Mouse (Mus musculus) hindlimb bud, embryonic 11.5 days (tissue): ENCODE measurements around the gene Abhd17c.
"Not testable (repeated sequence)": the region's sequence is repeated elsewhere in the genome, so short reads cannot be mapped to it uniquely, and the experiment has no call there.

Experiments
- DNase-seq: peaks from one replicate; pipeline ENCODE4 v3.0.0-alpha.2; 2012; ENCODE audit warnings: low read depth, low spot score; ENCODE audit errors: extremely low spot score

Gene Abhd17c

DNA sequence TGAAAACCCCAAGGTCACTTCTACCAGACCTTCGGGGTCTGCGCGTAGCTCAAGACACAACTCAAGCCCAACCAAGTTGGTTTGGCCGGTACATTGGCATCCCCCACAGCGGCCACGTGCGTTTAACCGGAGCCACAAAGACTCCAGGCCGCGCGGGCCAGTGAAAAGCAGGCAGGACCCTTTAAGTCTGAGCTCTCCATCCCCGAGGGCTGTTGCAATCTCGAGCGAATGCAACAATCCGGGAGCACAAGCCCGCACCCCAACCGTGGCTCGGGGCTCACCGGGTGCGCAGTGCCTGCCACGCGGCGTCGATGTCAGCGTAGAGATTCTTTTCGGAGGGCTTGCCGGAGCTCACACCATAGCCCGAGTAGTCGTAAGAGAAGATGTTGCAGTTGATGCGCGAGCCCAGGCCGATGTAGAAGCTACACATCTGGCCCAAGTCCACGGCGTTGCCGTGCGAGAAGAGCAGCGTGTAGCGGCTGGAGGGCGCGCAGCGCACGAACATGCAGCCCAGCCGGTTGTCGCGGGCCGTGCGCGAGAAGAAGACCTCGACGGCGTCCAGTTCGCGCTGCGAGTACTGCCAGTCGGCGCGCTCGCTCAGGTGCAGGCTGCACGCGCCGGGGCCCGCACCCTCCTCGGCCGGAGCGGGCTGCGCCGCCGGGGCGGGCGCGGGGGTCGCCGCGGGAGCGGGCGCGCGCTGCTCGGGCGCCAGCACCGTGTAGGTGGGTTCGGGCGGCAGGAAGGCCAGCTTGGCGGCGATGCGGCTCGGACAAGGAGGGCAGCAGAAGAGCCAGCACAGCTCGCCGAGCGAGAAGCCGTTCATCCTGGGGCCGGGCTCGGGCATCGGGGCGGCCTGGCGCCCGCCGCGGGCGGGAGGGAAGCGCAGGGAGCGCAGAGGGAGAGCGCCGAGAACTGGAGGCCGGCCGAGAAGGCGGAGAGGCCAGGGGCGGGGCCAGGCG lies at the start of gene Abhd17c:
Gene Abhd17c, minus strand, starts transcription at position 893 of the 959 bp plus-strand sequence.
- no peak for DNase-seq

DNA sequence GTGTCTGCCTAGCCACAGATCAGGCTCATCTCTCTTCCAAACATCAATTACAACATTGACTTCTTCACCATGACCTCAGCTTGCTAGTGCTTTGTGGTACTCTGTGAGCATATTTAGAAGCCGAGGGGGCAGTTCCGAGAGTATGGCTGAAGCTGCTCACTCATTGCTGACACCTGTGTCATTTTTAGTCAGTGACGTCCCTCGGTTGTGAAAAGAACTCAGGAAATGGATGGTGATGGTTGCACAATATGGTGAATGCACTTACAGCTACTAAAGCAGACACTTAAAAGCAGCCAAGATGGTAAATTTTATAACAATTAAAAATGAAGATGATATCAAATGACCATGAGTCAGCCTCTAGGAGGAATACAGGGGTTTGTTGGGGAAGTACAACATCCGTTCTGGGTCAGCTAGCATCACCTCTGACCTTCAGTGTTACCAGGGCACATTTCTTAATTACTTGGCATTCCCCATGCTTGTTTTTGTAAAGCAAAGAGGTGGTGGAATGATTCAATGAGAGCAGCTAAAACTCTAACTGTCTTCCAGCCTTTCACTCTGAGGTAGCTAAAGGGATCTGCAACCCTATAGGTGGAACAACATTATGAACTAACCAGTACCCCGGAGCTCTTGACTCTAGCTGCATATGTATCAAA lies 45.6 kb upstream of the Abhd17c start:
- no peak for DNase-seq

DNA sequence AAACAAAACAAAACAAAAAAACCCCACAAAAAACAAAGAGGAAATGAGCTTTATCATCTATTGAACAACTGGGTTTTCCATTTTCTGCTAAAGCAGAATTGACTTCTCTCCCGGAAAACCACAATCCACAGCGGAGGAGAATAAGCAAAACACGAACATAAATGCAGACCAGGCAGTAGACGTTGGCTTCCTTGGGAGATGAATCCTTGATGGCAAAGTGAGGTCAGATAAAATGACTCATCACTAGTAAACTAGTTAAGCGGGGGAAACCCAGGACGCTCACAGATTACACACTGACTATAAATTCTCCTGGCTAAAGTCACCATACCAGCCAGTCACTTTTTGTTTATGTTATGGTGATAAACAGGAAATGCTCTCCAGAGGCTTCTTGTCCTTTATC lies 44.5 kb upstream of the Abhd17c start:
- DNase-seq, result no peak

DNA sequence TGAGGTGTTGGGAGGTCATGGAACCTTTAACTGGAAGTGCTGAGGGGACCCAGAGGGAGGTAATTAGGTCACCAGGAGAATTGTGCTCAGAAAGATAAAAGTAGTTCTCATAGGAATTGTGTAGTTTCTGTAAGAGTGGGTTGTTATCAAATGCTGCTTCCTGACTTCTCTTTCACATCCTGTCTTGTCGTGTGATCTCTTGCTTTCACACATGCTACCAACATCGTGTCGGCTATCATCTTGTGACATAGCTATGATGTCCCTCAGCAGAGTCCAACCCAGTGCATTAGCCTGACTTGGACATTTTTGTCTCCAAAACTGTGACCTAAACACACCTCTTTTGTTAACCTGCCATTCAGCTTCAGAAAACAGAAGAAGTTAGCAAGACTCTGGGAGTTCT lies 40.6 kb upstream of the Abhd17c start:
- DNase-seq, result no peak

DNA sequence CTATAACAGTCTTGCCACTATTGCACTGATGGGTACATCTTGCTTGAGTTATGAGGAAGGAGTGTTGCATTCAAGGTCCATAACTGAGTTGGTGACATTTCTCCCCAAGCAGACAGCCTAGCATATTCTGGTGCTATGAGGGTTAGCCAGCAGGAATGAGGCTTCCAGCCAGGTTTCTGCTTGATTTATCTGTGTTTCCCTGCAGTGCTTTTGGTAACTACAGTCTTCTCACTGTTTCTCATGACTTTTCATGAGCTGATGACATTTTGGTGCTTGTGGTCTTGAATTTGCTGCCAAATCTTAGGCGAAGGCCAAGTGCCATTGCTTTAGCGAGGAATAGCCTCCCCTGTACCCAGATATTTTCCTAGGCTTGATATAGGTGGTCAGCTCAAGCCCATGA lies 39.8 kb upstream of the Abhd17c start:
- DNase-seq, result no peak

DNA sequence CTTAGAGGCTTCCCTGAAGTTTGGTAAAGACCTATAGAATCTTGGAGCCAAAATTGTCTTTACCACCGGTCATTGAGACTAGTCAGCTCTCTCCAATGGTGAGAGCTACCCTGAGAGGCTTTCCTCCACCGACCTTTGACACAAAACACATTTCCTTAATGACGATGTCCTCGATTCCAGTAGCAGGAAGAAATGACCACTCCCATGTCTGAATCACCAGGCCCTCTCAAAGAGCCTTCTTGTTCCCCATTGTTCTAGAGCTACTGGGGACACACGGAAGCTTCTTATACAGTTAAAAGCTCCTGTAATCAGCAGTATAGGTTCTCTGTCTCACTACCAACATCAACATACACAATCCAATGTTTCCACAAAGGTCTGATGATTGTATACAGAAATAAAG lies 36.5 kb upstream of the Abhd17c start:
- no peak for DNase-seq

DNA sequence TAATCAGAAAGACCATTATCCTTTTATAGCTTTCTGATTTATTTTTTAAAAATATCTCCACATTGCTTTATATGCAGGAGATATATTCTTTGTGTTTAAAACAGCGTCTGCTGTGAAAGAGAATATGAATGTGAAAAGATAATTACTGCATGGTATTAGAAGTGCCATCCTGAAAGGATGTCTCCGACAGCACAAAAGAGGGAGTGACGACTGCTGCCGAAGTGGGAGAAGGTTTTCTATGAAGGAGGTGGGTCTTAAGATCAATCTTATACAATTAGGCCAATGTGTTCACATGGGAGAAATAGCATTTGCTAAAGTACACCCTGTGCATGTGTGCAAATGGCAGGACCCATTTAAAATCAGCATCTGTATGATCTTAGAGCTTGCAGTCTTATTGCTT lies 33.5 kb upstream of the Abhd17c start:
- no peak for DNase-seq

DNA sequence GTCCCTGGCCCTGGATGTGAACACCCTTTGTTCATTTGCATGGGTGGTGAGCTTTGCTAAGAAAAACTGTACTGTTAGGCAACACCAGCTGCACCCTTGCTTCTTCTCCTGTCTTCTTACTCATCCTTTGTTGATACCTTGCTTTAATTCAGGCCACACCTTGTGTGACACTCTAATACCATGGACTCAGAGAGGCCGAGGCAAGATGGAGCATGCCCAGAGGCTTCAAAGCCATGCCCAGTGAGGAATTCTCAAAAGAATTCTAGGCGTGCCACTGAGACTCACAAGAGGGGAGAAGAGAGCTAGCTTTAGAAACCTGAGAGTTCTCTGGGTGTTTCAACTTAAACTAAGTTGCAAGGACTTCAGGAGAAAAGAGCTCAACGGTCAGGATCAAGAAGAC lies 33.0 kb upstream of the Abhd17c start:
- no peak for DNase-seq

DNA sequence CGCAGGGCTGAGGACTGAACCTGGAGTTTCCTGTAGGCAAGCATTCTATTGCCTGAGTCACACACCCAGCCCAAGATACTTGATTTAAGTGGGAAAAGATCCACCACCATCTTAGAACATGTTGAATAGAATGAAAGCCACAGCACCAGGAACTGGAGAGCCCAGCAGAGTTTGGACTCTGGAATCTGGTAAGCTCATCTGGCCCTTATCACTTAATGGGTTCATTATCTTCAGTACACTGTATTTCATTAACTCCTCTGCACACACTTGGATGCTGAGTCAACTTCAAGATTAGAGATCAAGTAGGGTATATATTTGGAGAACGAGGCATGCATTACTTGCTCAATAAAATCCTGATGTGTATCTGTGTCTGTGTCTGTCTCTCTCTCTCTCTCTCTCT lies 27.1 kb upstream of the Abhd17c start:
- not testable (repeated sequence) for DNase-seq

DNA sequence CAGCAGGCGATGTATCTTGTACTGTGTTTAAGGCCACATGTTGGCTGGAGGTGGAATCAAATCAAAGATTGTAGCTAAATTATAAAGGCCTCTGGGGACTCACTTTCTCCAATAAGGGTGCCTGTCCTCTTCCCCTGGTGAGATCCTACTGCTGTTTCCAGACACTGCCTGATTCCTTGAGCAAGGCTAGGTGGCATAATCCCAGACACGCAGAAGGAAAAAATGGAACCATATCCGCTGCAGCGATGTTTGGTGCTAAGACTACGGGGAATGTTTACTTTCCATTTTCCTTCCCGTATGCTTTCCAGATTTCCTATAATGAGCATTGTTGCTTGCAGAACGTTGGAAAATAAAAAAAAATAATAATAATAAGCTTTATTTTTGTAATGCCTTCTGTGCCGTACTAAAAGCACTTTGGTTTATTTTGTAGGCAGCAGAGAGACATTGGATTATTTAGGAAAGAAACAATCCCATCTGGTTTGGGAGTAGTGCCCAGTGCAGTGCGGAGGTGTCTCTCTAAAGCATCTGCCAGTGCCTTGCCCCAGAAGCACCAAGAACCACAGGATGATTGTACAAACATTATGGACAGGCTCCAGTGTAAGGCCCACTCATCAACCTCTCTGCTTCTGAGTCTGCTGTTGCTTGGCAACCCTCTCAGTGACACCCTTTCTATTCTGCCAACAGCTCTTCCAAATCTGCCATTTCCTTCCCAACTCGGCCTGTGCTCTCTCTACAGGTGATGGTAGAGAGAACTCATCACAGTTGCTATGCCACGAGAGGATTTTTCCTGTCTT lies 23.2 kb upstream of the Abhd17c start:
- no peak for DNase-seq

DNA sequence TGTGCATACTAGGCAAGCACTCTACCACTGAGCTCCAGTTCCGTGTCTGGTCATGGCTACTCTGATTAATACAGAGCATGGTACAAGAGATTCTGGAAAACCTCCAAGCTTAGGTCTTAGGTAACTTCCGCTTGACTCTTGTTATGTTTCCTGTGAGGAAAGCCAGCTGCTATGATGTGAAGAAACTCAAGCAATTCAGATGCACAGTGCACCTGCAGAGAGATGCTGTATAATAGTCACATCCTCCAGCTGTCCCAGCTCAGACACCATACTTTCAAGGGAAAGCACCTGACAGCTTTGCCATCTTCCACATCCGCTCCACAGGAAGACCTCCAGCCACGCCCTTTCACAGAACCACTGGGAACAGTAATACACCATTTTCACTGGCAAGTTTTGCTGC lies 21.7 kb upstream of the Abhd17c start:
- DNase-seq, result no peak

DNA sequence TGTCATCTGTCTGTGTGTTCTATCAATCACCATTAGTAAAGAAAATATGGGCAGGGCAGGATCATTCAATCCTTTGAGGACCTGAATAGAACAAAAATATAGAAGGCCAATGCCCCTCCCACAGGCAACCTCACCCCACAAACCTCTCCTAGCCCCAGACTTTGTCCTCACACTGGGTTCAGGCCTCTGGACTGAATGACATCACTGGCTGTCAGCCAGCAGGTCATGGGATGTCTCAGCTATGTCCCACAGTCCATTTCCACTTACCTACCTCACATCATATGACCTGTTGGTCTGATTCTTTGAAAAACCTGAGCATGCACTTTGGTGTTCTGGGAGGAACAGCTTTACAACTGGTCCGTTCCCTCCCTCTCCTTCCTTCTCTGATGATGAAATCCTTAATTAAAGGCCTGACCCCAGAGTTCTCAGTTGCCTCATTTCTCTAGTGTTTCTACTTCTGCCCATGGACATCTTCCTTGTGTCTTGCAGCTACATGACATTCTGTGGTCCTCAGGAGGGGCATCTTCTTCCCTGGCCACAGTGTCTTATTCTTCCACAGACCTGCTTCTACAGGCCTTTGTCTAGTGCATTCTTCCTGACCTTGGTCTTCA lies 19.6 kb upstream of the Abhd17c start:
- DNase-seq, result no peak

DNA sequence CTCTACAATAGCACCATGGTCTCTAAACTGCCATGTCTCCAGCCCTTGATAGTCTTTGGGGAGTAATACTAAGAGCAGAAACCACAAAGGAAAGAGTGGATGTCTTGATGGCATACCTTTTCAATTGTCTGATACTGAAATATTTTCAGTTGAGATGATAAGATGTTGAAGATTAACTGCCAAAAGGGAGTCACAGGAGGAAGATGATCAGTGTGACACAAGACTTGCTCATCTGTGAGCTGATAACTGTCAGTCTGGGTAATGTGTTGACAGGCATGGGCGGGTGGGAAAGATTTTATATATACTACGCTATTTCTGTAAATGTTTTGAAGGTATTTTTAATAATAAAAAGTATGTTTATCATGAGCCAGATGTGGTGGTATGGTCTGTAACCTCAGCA lies 16.7 kb upstream of the Abhd17c start:
- DNase-seq, result no peak

DNA sequence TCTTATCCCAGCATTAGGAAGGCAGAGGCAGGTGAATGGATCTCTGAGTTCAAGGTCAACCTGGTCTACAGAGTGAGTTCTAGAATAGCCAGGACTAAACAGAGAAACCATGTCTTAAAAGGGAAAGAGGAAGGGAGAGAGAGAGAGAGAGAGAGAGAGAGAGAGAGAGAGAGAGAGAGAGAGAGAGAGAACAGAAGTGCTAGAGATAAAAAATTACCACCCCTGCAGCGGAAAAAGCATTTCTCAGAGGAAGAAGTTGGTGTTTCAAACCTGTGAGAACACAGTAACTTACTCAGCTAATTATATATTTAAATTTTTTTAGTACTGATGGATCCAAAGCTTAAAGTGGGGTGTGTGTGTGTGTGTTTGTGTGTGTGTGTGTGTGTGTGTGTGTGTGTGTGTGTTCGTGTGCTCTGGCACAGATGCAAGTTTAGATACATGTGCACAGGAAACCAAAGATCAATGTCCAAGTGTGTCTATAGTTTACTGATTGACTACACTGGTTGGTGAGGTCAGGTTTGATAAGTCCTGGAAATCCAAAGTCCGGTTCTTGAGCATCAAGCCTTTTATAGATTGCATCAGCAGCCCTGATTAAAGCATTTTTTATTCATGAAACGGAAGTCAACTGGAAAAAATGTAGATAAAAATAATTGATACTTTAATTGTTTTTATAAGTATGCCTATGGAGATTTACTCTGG lies 15.2 kb upstream of the Abhd17c start:
- no peak for DNase-seq

DNA sequence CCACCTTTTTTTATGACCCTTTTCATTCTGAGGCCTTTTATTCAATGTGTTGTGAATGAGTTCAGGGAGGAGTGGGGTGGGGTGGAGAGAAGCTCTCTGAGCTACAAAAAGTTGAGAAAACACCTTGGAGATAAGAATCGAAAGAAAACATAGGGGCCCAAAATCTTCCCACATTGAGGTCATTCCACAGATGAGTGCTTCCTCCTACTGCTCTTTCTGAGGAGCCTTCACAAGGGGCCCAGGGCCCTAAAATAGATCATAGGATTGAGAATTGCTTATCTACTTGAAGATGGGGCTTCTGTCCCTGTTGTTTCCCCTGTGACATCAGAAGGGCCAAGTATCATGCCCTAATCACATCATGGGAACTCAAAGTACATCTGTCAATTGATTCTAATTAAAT lies 14.3 kb upstream of the Abhd17c start:
- no peak for DNase-seq

DNA sequence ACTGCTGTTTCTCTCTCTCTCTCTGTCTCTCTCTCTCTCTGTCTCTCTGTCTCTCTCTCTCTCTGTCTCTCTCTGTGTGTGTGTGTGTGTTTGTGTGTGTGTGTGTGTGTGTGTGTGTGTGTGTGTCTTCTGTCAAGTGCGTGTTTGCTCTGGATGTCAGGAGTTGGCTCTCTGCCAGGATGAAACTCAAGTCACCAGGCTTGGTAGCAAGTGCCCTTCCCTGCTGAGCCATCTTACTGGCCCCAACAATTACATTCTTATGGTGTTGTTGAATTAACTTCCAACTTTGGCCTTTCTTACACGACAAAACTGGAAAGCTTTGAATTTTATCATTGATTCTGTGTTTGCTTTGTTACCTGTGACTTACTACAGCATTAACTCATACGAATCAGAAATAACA lies 13.6 kb upstream of the Abhd17c start:
- no peak for DNase-seq

DNA sequence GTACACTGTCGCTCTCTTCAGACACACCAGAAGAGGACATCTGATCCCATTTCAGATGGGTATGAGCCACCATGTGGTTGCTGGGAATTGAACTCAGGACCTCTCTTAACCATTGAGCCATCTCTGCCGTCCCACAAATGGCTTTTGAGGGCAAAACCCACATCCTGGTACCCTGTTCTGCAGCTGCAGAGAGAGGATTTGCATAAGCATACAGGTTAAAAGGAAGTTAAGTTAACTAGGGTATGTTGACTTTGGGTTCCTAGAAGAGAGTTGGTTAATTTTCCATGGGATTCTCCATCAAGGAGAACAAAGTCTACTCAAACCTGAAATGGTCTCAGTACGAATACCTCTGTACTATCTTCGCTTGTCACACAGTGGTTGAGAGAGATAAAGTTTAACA lies 13.2 kb upstream of the Abhd17c start:
- DNase-seq, result no peak

DNA sequence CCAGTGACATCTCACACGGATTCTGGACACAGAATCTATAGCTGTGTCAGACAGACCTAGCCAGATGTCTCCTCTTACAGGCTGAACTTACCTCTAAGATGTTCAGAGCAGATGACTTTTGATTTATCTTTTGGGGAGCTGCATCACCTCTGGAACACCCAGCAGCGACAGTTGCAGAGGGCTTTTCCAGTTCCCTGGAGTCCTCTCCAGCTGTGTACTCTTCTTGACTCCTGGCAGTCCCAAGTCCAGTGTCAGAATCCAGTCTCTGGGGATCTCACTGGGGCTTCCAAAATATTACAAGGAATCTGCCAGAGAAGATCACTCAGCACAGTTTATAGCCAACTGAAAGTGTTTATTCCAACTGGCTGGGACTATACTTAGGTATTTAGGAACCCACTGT lies 12.7 kb upstream of the Abhd17c start:
- DNase-seq, result no peak

DNA sequence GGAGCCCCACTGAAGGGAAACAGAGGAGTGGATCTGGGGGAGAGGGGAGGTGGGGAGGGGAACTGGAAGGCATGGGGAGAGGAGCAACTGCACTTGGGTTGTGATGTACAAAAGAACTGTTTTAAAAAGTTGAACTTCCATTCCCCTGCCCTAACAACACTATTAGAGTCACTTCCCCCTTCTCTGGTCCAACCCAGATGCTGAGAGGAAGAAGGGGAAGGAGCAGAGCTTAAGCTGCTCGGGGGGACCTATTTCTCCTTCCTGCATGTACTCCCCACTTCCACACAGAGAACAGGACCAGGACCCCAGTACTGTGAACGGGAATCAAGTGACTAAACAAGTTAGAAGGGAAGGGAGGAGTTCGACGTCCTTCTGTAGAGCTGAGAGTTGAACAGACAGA lies 11.9 kb upstream of the Abhd17c start:
- no peak for DNase-seq

DNA sequence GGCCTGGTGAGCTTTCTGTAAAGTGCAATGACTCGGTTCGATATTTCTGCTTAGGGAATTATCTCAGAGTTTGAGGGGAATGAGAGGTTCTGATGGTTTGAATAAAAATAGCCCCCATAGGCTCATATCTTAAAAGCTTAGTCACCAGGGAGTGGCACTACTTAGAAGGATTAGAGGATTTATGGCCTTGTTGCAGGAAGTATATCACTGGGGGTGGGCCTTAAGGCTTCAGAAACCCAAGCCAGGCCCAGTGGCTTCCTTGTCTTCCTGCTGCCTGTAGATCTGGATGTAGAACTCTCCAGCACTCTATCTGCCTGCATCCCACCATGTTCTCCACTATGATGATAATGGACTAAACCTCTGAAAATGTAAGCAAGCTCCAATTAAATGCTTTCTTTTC lies 7.7 kb upstream of the Abhd17c start:
- no peak for DNase-seq

DNA sequence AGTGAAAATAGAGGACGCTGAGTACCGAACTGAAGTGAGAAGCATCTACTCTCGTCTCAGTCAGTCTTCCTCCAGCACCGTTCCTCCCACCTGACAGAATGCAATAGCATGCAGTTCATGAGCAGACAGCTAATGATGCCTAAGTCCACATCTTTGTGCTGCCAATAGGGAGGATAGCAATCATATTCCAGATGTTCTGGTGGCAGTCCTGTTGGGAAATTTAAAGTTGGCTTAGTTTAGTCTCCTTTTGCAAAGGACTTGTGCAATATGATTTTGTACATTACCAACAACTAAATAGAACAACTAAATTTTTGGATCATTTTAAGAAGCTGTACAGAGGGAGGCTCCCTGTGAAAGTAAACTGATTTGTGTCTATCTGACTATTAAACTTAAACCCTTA lies 2.1 kb upstream of the Abhd17c start:
- no peak for DNase-seq
